Mouse (Mus musculus) cerebellum, adult 9-10 months (tissue): ENCODE measurements at regions not wholly inside any gene's neighbourhood (a gene's known extent, or its start where the extent isn't known, plus 50 kb on each side); places are given as distances from the start of the nearest gene placed in this dataset.

Source experiments
- DNase-seq: peaks from one replicate; pipeline ENCODE4 v3.0.0; 2022

- DNase-seq, result no peak
Measured at GRCm38 (mm10) chr13:107528724-107529456, 507.0 kb upstream of the Kif2a start.

GRCm38 (mm10) chr13:107522942-107523341, 501.0 kb upstream of the Kif2a start:
- DNase-seq, result no peak

- no peak for DNase-seq
Measured at GRCm38 (mm10) chr13:107514236-107514635, 492.3 kb upstream of the Kif2a start.

- no peak for DNase-seq
Measured at GRCm38 (mm10) chr13:107513274-107514146, 491.6 kb upstream of the Kif2a start.

- DNase-seq, result no peak
Measured at GRCm38 (mm10) chr13:107507336-107507735, 485.4 kb upstream of the Kif2a start.

- DNase-seq, result no peak
Measured at GRCm38 (mm10) chr13:107506832-107507231, 484.9 kb upstream of the Kif2a start.

GRCm38 (mm10) chr13:107505318-107505717, 483.4 kb upstream of the Kif2a start:
- no peak for DNase-seq

GRCm38 (mm10) chr13:107502261-107502660, 480.3 kb upstream of the Kif2a start:
- DNase-seq, result no peak

GRCm38 (mm10) chr13:107500776-107501489, 479.0 kb upstream of the Kif2a start:
- DNase-seq, result no peak

GRCm38 (mm10) chr13:107499296-107499695, 477.4 kb upstream of the Kif2a start:
- no peak for DNase-seq

- no peak for DNase-seq
Measured at GRCm38 (mm10) chr13:107495161-107495732, 473.3 kb upstream of the Kif2a start.

- peak; percentile 87 for DNase-seq
Measured at GRCm38 (mm10) chr13:107493765-107494164, 471.8 kb upstream of the Kif2a start.

- DNase-seq, result no peak
Measured at GRCm38 (mm10) chr13:107492448-107492847, 470.5 kb upstream of the Kif2a start.

GRCm38 (mm10) chr13:107491423-107491822, 469.5 kb upstream of the Kif2a start:
- no peak for DNase-seq

- DNase-seq, result no peak
Measured at GRCm38 (mm10) chr13:107485400-107486017, 463.6 kb upstream of the Kif2a start.

GRCm38 (mm10) chr13:107484630-107484998, 462.7 kb upstream of the Kif2a start:
- DNase-seq, result no peak

- no peak for DNase-seq
Measured at GRCm38 (mm10) chr13:107483967-107484629, 462.2 kb upstream of the Kif2a start.

GRCm38 (mm10) chr13:107475166-107475565, 453.2 kb upstream of the Kif2a start:
- DNase-seq, result no peak

- peak; percentile 80 for DNase-seq
Measured at GRCm38 (mm10) chr13:107469491-107470276, 447.8 kb upstream of the Kif2a start.

GRCm38 (mm10) chr13:107462791-107463190, 440.9 kb upstream of the Kif2a start:
- no peak for DNase-seq
